Mouse (Mus musculus) liver, embryonic 16.5 days (tissue): ENCODE results near the gene Fcgr3. TPM values are rescaled to one million over a fixed set of nuclear protein-coding genes. Genes with fewer than 3 reads are reported as not detected.
"Not testable (repeated sequence)": the region's sequence is repeated elsewhere in the genome, so short reads cannot be mapped to it uniquely, and the experiment has no call there.

Source experiments
- ATAC-seq: fragments of 200-750 bp; cut with Nextera tagmentation; 2 replicates; pipeline ENCODE4 v1.8.0; 2017; ENCODE audit warnings: low read depth, mild to moderate bottlenecking, moderate number of reproducible peaks, moderate library complexity
- H3K27ac ChIP-seq: fragments of 300-500 bp; sonication (generic); 2 replicates; pipeline ENCODE4 v1.5.1; 2014; ENCODE audit warnings: mild to moderate bottlenecking, low read length
- H3K27me3 ChIP-seq: fragments of 300-500 bp; sonication (generic); 2 replicates; pipeline ENCODE4 v1.6.1; 2014; ENCODE audit warnings: low read depth, low read length, mixed read lengths; ENCODE audit not compliant: control insufficient read depth, insufficient read depth
- H3K36me3 ChIP-seq: fragments of 300-500 bp; sonication (generic); 2 replicates; pipeline ENCODE4 v1.6.1; 2014; ENCODE audit warnings: mild to moderate bottlenecking; ENCODE audit not compliant: control insufficient read depth, insufficient read depth
- H3K4me1 ChIP-seq: fragments of 300-500 bp; sonication (generic); 2 replicates; pipeline ENCODE4 v1.6.1; 2014; ENCODE audit warnings: low read depth, low read length, mixed read lengths; ENCODE audit not compliant: control insufficient read depth
- H3K4me2 ChIP-seq: fragments of 300-500 bp; sonication (generic); 2 replicates; pipeline ENCODE4 v1.6.1; 2014; ENCODE audit warnings: low read depth, low read length, mixed read lengths
- H3K4me3 ChIP-seq: fragments of 300-500 bp; sonication (generic); 2 replicates; pipeline ENCODE4 v1.5.1; 2014; ENCODE audit warnings: low read depth, mild to moderate bottlenecking, low read length
- H3K9ac ChIP-seq: fragments of 300-500 bp; sonication (generic); 2 replicates; pipeline ENCODE4 v1.6.1; 2014; ENCODE audit warnings: low read depth, low read length
- H3K9me3 ChIP-seq: fragments of 300-500 bp; sonication (generic); replicated peaks from 2 replicates; pipeline ENCODE4 v1.6.1; 2016; ENCODE audit warnings: low read length; ENCODE audit not compliant: control insufficient read depth
- WGBS: fragments of 180-500 bp; shearing (Covaris S2); extraction: QIAGEN DNeasy Blood & Tissue Kit; methylation state at CpG from one replicate; pipeline ENCODE4 v1.1.7; 2014; ENCODE audit not compliant: insufficient replicate concordance; 5-methylcytosine and 5-hydroxymethylcytosine counted together
- polyA plus RNA-seq: library from polyadenylated mRNA; unstranded; fragments of >200 nt; fragmentation: Nextera tagmentation; extraction: Ambion mirVana; gene quantifications from 2 replicates; pipeline ENCODE4 v1.2.1, GENCODE M21; 2015

The Fcgr3 gene
- polyA plus RNA-seq, 1 experiment from 2014 or later: 30.3 TPM

GRCm38 (mm10) chr1:171077192-171077591 lies 12.5 kb upstream of the Fcgr3 start:
- not testable (repeated sequence) for H3K4me2 ChIP-seq, H3K36me3 ChIP-seq, H3K27ac ChIP-seq, H3K9me3 ChIP-seq, H3K4me3 ChIP-seq, H3K9ac ChIP-seq, H3K4me1 ChIP-seq, ATAC-seq
- peaks cover 26% of the 10 kb centered on the region for H3K27me3 ChIP-seq
- whole genome bisulfite sequencing: 38% methylated on average over 5 of the region's 5 CpGs

- H3K27me3 ChIP-seq: peaks cover 26% of the 10 kb centered on the region
- not testable (repeated sequence) for H3K9me3 ChIP-seq, ATAC-seq, H3K4me1 ChIP-seq, H3K27ac ChIP-seq, H3K4me3 ChIP-seq, H3K9ac ChIP-seq, H3K4me2 ChIP-seq, H3K36me3 ChIP-seq
- WGBS: 50% methylated on average over 3 of the region's 5 CpGs
Observed at GRCm38 (mm10) chr1:171076176-171076575, 11.4 kb upstream of the Fcgr3 start.

- not testable (repeated sequence) for H3K27ac ChIP-seq, H3K36me3 ChIP-seq, H3K9ac ChIP-seq, H3K9me3 ChIP-seq, H3K4me1 ChIP-seq, H3K4me2 ChIP-seq, H3K4me3 ChIP-seq
- WGBS: 18% methylated on average over 4 of the region's 10 CpGs
- peak; percentile 65 for ATAC-seq
- H3K27me3 ChIP-seq: peaks cover 36% of the 10 kb centered on the region
Observed at GRCm38 (mm10) chr1:171074283-171074682, 9.5 kb upstream of the Fcgr3 start.

GRCm38 (mm10) chr1:171072217-171072616 lies 7.5 kb upstream of the Fcgr3 start:
- WGBS: no CpG with 5 or more reads among the region's 45 CpGs
- H3K36me3 ChIP-seq, H3K4me1 ChIP-seq, H3K27ac ChIP-seq, H3K9me3 ChIP-seq, H3K4me2 ChIP-seq, H3K4me3 ChIP-seq, H3K9ac ChIP-seq: not testable (repeated sequence)
- H3K27me3 ChIP-seq: peaks cover 28% of the 10 kb centered on the region
- ATAC-seq: peak; percentile 62

DNA sequence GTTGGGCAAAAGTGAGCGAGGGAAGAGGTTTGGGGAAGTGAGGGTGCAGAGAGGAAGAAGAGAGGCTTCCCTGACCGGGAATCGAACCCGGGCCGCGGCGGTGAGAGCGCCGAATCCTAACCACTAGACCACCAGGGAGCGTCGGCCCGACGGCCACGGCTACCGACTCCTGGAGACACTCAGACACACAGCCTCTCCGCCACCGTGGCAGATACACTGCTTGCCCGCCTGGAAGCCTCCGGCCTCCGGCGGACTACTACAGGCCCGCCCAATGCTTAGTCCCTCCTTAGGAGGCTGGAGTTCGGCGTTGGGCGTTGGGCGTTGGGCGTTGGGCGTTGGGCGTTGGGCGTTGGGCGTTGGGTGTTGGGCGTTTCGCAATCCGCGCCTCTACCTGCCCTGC lies 7.0 kb upstream of the Fcgr3 start:
- peak; percentile 69 for ATAC-seq
- H3K27ac ChIP-seq, H3K9ac ChIP-seq, H3K4me1 ChIP-seq, H3K36me3 ChIP-seq, H3K9me3 ChIP-seq, H3K4me2 ChIP-seq, H3K4me3 ChIP-seq: not testable (repeated sequence)
- H3K27me3 ChIP-seq: peaks cover 25% of the 10 kb centered on the region
- no CpG with 5 or more reads among the region's 35 CpGs for WGBS

DNA sequence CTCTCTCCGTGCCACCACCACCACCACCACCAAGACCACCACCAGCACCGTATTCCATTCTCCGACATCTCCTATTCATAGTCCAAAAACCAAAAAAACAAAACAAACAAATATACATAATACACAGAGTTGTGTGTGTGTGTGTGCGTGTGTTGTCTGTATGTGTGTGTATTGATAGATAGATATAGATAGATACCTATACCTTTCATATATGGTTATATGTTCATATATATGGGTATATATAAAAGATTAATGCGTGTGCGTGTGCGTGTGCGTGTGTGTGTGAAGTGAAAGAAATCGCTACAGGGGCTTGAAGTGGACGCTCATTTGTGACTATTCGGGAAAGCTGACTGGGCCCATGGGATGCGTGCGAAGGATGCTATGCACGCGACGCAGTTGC lies 6.1 kb upstream of the Fcgr3 start:
- H3K36me3 ChIP-seq, H3K4me2 ChIP-seq, H3K9me3 ChIP-seq, ATAC-seq, H3K4me3 ChIP-seq, H3K9ac ChIP-seq, H3K4me1 ChIP-seq, H3K27ac ChIP-seq: not testable (repeated sequence)
- peaks cover 26% of the 10 kb centered on the region for H3K27me3 ChIP-seq
- 21% methylated on average over 11 of the region's 16 CpGs for WGBS

- not testable (repeated sequence) for H3K4me1 ChIP-seq, H3K9ac ChIP-seq, H3K4me2 ChIP-seq, H3K27ac ChIP-seq, ATAC-seq, H3K9me3 ChIP-seq, H3K36me3 ChIP-seq, H3K4me3 ChIP-seq
- WGBS: 52% methylated on average over 3 of the region's 3 CpGs
- peaks cover 30% of the 10 kb centered on the region for H3K27me3 ChIP-seq
Observed at GRCm38 (mm10) chr1:171069508-171069907, 4.8 kb upstream of the Fcgr3 start.

DNA sequence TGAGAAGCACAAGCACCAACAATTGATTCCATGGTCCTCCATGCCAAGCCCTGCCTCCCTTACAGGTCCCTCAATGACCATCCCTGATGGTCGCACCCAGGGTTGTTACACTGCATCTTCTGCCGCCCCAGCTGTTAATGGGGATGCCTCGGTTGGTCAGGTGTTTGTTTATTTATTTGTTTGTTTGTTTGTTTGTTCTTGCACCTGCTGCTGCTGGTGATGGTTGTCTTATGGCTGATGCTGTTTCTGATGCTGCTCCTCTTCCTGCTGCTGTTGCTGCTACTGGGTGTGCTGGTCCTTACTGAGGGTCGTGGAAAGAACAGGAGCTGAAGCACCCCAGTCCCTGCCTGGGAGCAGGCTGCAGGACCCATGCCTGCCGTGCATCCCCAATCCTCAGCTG lies 3.2 kb upstream of the Fcgr3 start:
- not testable (repeated sequence) for H3K4me1 ChIP-seq, ATAC-seq, H3K36me3 ChIP-seq, H3K4me3 ChIP-seq, H3K9me3 ChIP-seq, H3K9ac ChIP-seq, H3K27ac ChIP-seq, H3K4me2 ChIP-seq
- H3K27me3 ChIP-seq: peaks cover 29% of the 10 kb centered on the region
- WGBS: 42% methylated on average over 5 of the region's 5 CpGs

DNA sequence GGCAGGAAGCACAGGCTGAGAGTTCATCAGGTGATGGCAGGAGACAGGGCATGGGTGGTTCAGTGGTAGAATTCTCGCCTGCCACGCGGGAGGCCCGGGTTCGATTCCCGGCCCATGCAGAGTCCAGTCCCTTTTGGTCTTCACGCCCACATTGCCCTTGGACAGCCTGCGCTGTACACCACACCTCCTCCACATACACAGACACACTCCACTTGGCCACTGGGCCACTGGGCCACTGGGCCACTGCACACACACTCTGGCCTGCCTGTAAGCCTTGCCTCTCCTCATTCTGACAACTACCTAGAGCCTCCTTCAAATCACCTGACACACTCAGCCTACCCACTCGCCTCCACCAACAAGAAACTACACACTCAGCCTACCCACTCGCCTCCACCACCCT lies 1.8 kb upstream of the Fcgr3 start:
- H3K36me3 ChIP-seq, H3K9ac ChIP-seq, H3K27ac ChIP-seq, H3K9me3 ChIP-seq, H3K4me2 ChIP-seq, H3K4me1 ChIP-seq, H3K4me3 ChIP-seq: not testable (repeated sequence)
- peak; percentile 63 for ATAC-seq
- peaks cover 29% of the 10 kb centered on the region for H3K27me3 ChIP-seq
- WGBS: 17% methylated on average over 2 of the region's 10 CpGs

GRCm38 (mm10) chr1:171065768-171066167 lies 1.0 kb upstream of the Fcgr3 start:
- H3K9me3 ChIP-seq, H3K9ac ChIP-seq, H3K36me3 ChIP-seq, ATAC-seq, H3K27ac ChIP-seq, H3K4me1 ChIP-seq: not testable (repeated sequence)
- WGBS: 3% methylated on average over 26 of the region's 45 CpGs
- Histone ChIP-seq H3K4me2 (peak overlapping the region; percentile 41), H3K27me3 (peaks cover 24% of the 10 kb centered on the region), H3K4me3 (peak overlapping the region; percentile 38; the same call in 1 of the 2 replicates)
